Mouse (Mus musculus): ENCODE results near the gene Borcs8. TPM values are rescaled to one million over a fixed set of nuclear protein-coding genes. Genes with fewer than 3 reads are reported as not detected.

The Borcs8 gene
- polyA plus RNA-seq, 1 experiment from 2014 or later = 49.3 TPM

DNA sequence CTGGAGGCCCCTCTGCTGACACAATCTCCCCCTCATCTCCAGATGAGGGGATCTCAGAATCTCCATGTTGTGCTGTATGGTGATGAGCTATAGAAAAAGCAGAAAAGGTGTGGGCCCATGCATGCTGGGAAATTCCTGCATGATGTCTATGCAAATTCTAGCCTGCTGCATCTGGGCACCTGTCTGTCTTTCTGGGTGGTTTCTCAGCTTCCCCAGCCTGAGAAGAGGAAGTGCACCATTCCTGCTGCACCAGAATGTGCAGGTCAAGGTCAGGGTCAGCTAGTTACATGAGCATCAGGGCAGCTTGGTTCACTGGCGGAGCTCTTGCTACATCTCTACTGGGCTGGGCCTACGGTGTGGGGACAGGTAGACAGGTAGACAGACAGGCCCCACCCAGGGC, 28.8 kb upstream of the Borcs8 start:
- H3K27me3 ChIP-seq (ENCODE audit: insufficient read depth, low read length) = peaks cover 32% of the 10 kb centered on the region
- ATAC-seq (replicated peaks; ENCODE audit: low FRiP score, low read depth) = no peak

DNA sequence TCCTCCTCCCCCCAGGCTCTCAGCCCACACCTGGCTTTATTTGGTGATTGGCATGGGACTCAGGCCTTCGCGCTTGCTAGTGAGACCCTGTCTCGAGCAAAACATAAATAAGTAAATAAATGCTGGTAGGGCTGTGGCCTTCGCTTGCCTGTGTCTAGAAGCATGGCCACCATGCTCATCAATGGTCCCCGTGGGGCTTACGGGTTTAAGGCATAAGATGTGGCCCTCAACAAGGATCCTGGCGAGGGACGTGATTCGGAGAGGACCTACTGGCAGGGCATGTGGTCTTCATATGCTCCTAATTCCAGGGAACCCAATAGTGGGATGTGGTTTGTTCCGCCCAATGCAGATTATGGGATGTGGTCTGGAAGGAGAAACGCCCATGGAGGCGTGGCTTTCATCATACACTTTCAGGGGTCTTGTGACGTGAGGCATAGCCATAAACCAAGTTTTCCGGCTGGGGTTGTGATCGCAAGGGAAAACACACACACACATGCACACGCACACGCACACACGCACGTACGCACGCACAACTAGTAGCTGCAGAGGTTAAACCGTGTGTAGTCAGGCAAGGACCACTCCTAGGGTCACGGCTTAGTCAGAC, 28.0 kb upstream of the Borcs8 start:
- Histone ChIP-seq H3K36me3 (ENCODE audit: insufficient read depth, low read length) (no peaks in the 10 kb centered on the region), H3K4me3 (replicated peaks; ENCODE audit: low read depth, low read length) (no peak overlapping the region), H3K27me3 (ENCODE audit: insufficient read depth, low read length) (peaks cover 32% of the 10 kb centered on the region), H3K27ac (no peak overlapping the region), H3K9ac (ENCODE audit: low read depth, low read length) (no peak overlapping the region), H3K4me2 (ENCODE audit: low read length) (no peak overlapping the region), H3K4me1 (replicated peaks; ENCODE audit: insufficient read depth, low read length) (no peaks in the 10 kb centered on the region), H3K9me3 (replicated peaks; ENCODE audit: low read length) (no peaks in the 10 kb centered on the region)
- no peak for TF ChIP-seq CTCF (IDR thresholded peaks at IDR 0.05; ENCODE audit: low read depth)
- WGBS = 48% methylated on average over 23 of the region's 23 CpGs
- ATAC-seq (replicated peaks; ENCODE audit: low FRiP score, low read depth) = no peak
- DNase-seq (ENCODE audit: low spot score) = no peak

More for the DNA sequence above, 28.8 kb upstream of the Borcs8 start:
- no peak overlapping the region for H3K4me3 ChIP-seq (replicated peaks; ENCODE audit: low read depth, low read length)
- no peak for TF ChIP-seq CTCF (IDR thresholded peaks at IDR 0.05; ENCODE audit: low read depth)
- DNase-seq (ENCODE audit: low spot score) = no peak
- WGBS = 91% methylated on average over 2 of the region's 2 CpGs
- H3K9me3 ChIP-seq (replicated peaks; ENCODE audit: low read length) = no peaks in the 10 kb centered on the region
- no peaks in the 10 kb centered on the region for H3K4me1 ChIP-seq (replicated peaks; ENCODE audit: insufficient read depth, low read length)
- H3K9ac ChIP-seq (ENCODE audit: low read depth, low read length) = no peak overlapping the region
- H3K36me3 ChIP-seq (ENCODE audit: insufficient read depth, low read length) = no peaks in the 10 kb centered on the region
- no peak overlapping the region for H3K4me2 ChIP-seq (ENCODE audit: low read length)
- H3K27ac ChIP-seq = no peak overlapping the region

GRCm38 (mm10) chr8:70112401-70113016, 26.8 kb upstream of the Borcs8 start:
- Histone ChIP-seq H3K9me3 (replicated peaks; ENCODE audit: low read length) (no peaks in the 10 kb centered on the region), H3K27me3 (ENCODE audit: insufficient read depth, low read length) (peaks cover 32% of the 10 kb centered on the region), H3K9ac (ENCODE audit: low read depth, low read length) (no peak overlapping the region), H3K36me3 (ENCODE audit: insufficient read depth, low read length) (no peaks in the 10 kb centered on the region), H3K27ac (no peak overlapping the region), H3K4me2 (ENCODE audit: low read length) (no peak overlapping the region), H3K4me1 (replicated peaks; ENCODE audit: insufficient read depth, low read length) (no peaks in the 10 kb centered on the region), H3K4me3 (replicated peaks; ENCODE audit: low read depth, low read length) (0 out of 2 replicates have a peak overlapping the region, but pooled peaks have one; percentile 2)
- no peak for TF ChIP-seq CTCF (IDR thresholded peaks at IDR 0.05; ENCODE audit: low read depth)
- ATAC-seq (replicated peaks; ENCODE audit: low FRiP score, low read depth) (no peak), DNase-seq (ENCODE audit: low spot score) (no peak)
- 6% methylated on average over 43 of the region's 43 CpGs for WGBS

- Histone ChIP-seq H3K9ac (ENCODE audit: low read depth, low read length) (no peak overlapping the region), H3K27ac (no peak overlapping the region), H3K4me3 (replicated peaks; ENCODE audit: low read depth, low read length) (no peak overlapping the region), H3K9me3 (replicated peaks; ENCODE audit: low read length) (no peaks in the 10 kb centered on the region), H3K27me3 (ENCODE audit: insufficient read depth, low read length) (peaks cover 45% of the 10 kb centered on the region), H3K4me1 (replicated peaks; ENCODE audit: insufficient read depth, low read length) (no peaks in the 10 kb centered on the region), H3K4me2 (ENCODE audit: low read length) (no peak overlapping the region), H3K36me3 (ENCODE audit: insufficient read depth, low read length) (no peaks in the 10 kb centered on the region)
- DNase-seq (ENCODE audit: low spot score) (no peak), ATAC-seq (replicated peaks; ENCODE audit: low FRiP score, low read depth) (no peak)
- WGBS = 24% methylated on average over 6 of the region's 6 CpGs
- no peak for TF ChIP-seq CTCF (IDR thresholded peaks at IDR 0.05; ENCODE audit: low read depth)
Measured at GRCm38 (mm10) chr8:70114488-70114887, 24.8 kb upstream of the Borcs8 start.

DNA sequence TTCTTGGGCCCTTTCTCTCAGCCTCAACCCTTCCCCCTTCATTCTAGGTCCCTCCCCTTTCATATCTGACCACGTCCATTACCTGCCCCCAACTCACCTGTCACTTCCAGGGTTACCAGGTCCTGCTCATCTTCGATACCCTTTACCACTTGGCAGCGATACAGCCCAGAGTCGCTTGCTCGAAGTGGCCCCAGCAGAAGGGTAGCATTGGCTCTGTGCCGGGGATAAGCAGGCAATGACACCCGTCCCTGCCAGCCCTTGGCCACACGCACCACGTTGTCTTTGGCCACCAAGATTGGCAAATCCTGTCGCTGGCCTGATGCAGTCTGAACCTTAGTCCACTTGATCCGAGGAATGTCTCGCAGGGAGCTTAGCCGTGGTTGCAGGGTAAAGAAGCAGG, 24.4 kb upstream of the Borcs8 start:
- DNase-seq (ENCODE audit: low spot score) = no peak
- Histone ChIP-seq H3K4me2 (ENCODE audit: low read length) (no peak overlapping the region), H3K9ac (ENCODE audit: low read depth, low read length) (no peak overlapping the region), H3K27me3 (ENCODE audit: insufficient read depth, low read length) (peaks cover 49% of the 10 kb centered on the region), H3K27ac (no peak overlapping the region), H3K4me1 (replicated peaks; ENCODE audit: insufficient read depth, low read length) (no peaks in the 10 kb centered on the region), H3K36me3 (ENCODE audit: insufficient read depth, low read length) (no peaks in the 10 kb centered on the region), H3K9me3 (replicated peaks; ENCODE audit: low read length) (no peaks in the 10 kb centered on the region), H3K4me3 (replicated peaks; ENCODE audit: low read depth, low read length) (no peak overlapping the region)
- no peak for TF ChIP-seq CTCF (IDR thresholded peaks at IDR 0.05; ENCODE audit: low read depth)
- 71% methylated on average over 13 of the region's 13 CpGs for WGBS
- ATAC-seq (replicated peaks; ENCODE audit: low FRiP score, low read depth) = no peak

GRCm38 (mm10) chr8:70117611-70118010, 21.7 kb upstream of the Borcs8 start:
- peak; percentile 74 for DNase-seq (ENCODE audit: low spot score)
- Histone ChIP-seq H3K4me3 (replicated peaks; ENCODE audit: low read depth, low read length) (no peak overlapping the region), H3K9me3 (replicated peaks; ENCODE audit: low read length) (no peaks in the 10 kb centered on the region), H3K27me3 (ENCODE audit: insufficient read depth, low read length) (peaks cover 27% of the 10 kb centered on the region), H3K4me1 (replicated peaks; ENCODE audit: insufficient read depth, low read length) (no peaks in the 10 kb centered on the region), H3K9ac (ENCODE audit: low read depth, low read length) (no peak overlapping the region), H3K27ac (no peak overlapping the region), H3K4me2 (ENCODE audit: low read length) (no peak overlapping the region), H3K36me3 (ENCODE audit: insufficient read depth, low read length) (no peaks in the 10 kb centered on the region)
- no peak for TF ChIP-seq CTCF (IDR thresholded peaks at IDR 0.05; ENCODE audit: low read depth)
- ATAC-seq (replicated peaks; ENCODE audit: low FRiP score, low read depth) = no peak
- WGBS = 8% methylated on average over 9 of the region's 9 CpGs
